Mouse (Mus musculus) left cerebral cortex, postnatal 36 days (tissue): ENCODE data around the gene Stim1. TPM values are rescaled to one million over a fixed set of nuclear protein-coding genes. Genes with fewer than 3 reads are reported as not detected.
"Not testable (repeated sequence)": the region's sequence is repeated elsewhere in the genome, so short reads cannot be mapped to it uniquely, and the experiment has no call there.

Experiments used
- DNase-seq, 2 experiments: peaks; one replicate each; pipeline ENCODE4 v3.0.0; 2021 to 2022; ENCODE audit warnings: low spot score in 2 of 2, mixed read lengths in 1 of 2
- intact Hi-C: fragments of 180-260 bp; cut with DNase I; formaldehyde crosslinking; loops from one replicate; pipeline ENCODE4 v1.15.1; 2025
- total RNA-seq, 2 experiments: library from RNA; stranded (reverse); gene quantifications; 2 replicates each; pipeline ENCODE4 v1.2.3; 2021

Stim1 gene
- total RNA-seq, 2 experiments from 2014 or later, result 88.5 to 92.8 TPM

- no peak for DNase-seq
- intact Hi-C loops, result no loop called here
Measured at GRCm38 (mm10) chr7:102399180-102399731, 131.7 kb downstream of the Stim1 start.

GRCm38 (mm10) chr7:102404118-102404517 is 136.5 kb downstream of the Stim1 start:
- DNase-seq, result no peak
- intact Hi-C loops, result no loop called here

GRCm38 (mm10) chr7:102407440-102407839 is 139.8 kb downstream of the Stim1 start:
- DNase-seq, result no peak
- intact Hi-C loops, result no loop called here

GRCm38 (mm10) chr7:102415272-102415671 is 147.7 kb downstream of the Stim1 start:
- intact Hi-C loops, DNase-seq: not testable (repeated sequence)

GRCm38 (mm10) chr7:102415841-102416240 is 148.2 kb downstream of the Stim1 start:
- DNase-seq, result no peak
- intact Hi-C loops, result loop anchor here (2.0 kb wide), 2 partner anchors 149 to 157 kb away; partner anchors contain the start of gene Stim1

- peak; percentile 19 to 33 for DNase-seq
- intact Hi-C loops, result loop anchor here (2.0 kb wide), 2 partner anchors 151 to 159 kb away; partner anchors contain the start of gene Stim1
Measured at GRCm38 (mm10) chr7:102417398-102417797, 149.8 kb downstream of the Stim1 start.

- no peak for DNase-seq
- intact Hi-C loops, result no loop called here
Measured at GRCm38 (mm10) chr7:102422036-102422435, 154.4 kb downstream of the Stim1 start.

- intact Hi-C loops, result no loop called here
- DNase-seq, result no peak
Measured at GRCm38 (mm10) chr7:102425933-102426685, 158.5 kb downstream of the Stim1 start.

GRCm38 (mm10) chr7:102434344-102434743 is 166.7 kb downstream of the Stim1 start:
- DNase-seq, result no peak
- intact Hi-C loops, result no loop called here

- no peak for DNase-seq
- intact Hi-C loops, result no loop called here
Measured at GRCm38 (mm10) chr7:102440822-102441656, 173.4 kb downstream of the Stim1 start.

GRCm38 (mm10) chr7:102441657-102442391 is 174.2 kb downstream of the Stim1 start, which contains the start of gene Rrm1:
Gene Rrm1 (plus strand): TSS chr7:102441695.
- intact Hi-C loops, result no loop called here
- DNase-seq, result peak; percentile 94 to 98

- intact Hi-C loops, result no loop called here
- no peak for DNase-seq
Measured at GRCm38 (mm10) chr7:102442432-102442831, 174.8 kb downstream of the Stim1 start.

- intact Hi-C loops, result no loop called here
- no peak for DNase-seq
Measured at GRCm38 (mm10) chr7:102444301-102444700, 176.7 kb downstream of the Stim1 start.

GRCm38 (mm10) chr7:102446438-102446837 is 178.8 kb downstream of the Stim1 start:
- intact Hi-C loops, result no loop called here
- DNase-seq, result no peak

GRCm38 (mm10) chr7:102458618-102459380 is 191.2 kb downstream of the Stim1 start:
- DNase-seq, result no peak
- intact Hi-C loops, result no loop called here

- DNase-seq, result no peak
- intact Hi-C loops, result no loop called here
Measured at GRCm38 (mm10) chr7:102467566-102467965, 200.0 kb downstream of the Stim1 start.

- intact Hi-C loops, result no loop called here
- no peak for DNase-seq
Measured at GRCm38 (mm10) chr7:102472675-102473074, 205.1 kb downstream of the Stim1 start.

GRCm38 (mm10) chr7:102476601-102477000 is 209.0 kb downstream of the Stim1 start:
- no peak for DNase-seq
- intact Hi-C loops, result no loop called here

- DNase-seq, result no peak
- intact Hi-C loops, result no loop called here
Measured at GRCm38 (mm10) chr7:102477377-102477776, 209.8 kb downstream of the Stim1 start.
